Mouse (Mus musculus): ENCODE data around the gene Gm20388.

Gene Gm20388

DNA sequence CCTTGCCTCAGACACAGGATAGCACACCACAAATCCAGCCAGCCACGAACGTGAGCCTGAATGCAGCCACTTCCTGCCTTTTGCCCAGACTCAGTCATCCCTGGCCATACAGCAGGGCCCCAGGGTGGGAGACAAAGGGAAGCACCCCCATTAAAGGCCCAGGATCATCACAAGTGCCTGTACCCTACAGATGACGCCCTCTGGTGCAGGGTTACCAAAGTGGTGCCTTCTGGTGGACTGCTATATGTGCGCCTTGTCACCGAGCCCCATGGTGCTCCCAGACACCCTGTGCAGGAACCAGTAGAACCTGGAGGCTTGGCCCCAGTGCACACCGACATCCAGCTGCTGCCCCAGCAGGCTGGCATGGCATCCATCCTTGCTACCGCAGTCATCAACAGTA lies 2422.9 kb downstream of the Gm20388 start:
- DNase-seq (ENCODE audit: low spot score) = no peak

DNA sequence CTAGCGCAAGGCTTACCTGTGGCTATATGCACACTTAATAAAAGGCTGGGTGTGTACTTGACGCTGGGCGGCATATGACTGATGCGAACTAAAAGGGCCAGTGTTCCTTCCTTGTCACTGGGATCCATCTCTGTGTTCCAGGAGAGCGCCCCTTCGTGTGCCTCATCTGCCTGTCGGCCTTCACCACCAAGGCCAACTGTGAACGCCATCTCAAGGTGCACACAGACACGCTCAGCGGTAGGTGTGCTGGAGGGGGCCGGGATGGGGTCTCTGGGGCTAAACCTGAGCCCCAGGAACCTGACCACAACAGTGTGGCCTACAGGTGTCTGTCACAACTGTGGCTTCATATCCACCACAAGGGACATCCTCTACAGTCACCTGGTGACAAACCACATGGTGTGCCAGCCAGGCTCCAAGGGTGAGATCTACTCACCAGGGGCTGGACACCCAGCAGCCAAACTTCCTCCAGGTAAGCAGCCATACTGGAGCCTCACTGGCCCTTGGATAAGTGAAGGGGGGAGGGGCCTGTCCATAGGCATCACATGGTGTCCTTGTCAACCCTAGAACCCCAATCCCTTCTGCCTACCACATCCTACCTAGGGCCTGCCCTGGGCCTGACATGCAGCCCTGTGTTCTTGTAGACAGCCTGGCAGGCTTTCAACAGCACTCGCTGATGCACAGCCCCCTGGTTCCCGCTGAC lies 2424.3 kb downstream of the Gm20388 start:
- DNase-seq (ENCODE audit: low spot score) = no peak

DNA sequence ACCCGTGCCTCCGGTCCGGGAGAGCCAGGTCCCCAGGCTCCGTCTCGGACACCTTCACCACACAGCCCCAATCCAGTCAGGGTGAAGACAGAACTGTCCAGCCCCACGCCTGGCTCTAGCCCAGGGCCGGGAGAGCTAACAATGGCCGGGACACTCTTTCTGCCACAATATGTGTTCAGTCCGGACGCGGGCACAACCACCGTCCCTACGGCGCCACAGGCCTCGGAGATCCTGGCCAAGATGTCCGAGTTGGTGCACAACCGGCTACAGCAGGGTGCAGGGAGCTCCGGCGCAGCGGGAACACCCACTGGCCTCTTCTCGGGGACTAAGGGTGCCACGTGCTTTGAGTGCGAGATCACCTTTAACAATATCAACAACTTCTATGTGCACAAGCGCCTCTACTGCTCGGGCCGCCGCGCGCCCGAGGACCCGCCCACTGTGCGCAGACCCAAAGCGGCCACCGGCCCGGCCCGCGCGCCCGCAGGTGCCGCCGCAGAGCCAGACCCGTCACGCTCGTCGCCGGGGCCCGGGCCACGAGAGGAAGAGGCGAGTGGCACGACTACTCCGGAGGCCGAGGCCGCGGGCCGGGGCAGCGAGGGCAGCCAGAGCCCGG lies 2425.1 kb downstream of the Gm20388 start:
- DNase-seq (ENCODE audit: low spot score) = no peak

DNA sequence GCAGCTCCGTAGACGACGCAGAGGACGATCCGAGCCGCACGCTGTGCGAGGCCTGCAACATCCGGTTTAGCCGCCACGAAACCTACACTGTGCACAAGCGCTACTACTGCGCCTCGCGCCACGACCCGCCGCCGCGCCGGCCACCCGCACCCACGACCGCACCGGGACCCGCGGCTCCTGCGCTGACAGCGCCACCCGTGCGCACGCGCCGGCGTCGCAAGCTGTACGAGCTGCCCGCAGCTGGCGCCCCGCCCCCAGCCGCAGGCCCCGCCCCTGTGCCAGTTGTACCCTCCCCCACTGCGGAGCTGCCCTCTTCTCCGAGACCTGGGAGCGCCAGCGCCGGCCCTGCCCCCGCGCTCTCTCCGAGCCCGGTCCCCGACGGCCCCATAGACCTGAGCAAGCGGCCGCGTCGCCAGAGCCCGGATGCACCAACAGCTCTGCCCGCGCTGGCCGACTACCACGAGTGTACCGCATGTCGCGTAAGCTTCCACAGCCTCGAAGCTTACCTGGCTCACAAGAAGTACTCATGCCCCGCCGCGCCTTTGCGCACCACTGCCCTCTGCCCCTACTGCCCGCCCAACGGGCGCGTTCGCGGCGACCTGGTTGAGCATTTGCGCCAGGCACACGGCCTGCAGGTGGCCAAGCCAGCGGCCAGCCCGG lies 2425.7 kb downstream of the Gm20388 start:
- DNase-seq (ENCODE audit: low spot score) = no peak

DNA sequence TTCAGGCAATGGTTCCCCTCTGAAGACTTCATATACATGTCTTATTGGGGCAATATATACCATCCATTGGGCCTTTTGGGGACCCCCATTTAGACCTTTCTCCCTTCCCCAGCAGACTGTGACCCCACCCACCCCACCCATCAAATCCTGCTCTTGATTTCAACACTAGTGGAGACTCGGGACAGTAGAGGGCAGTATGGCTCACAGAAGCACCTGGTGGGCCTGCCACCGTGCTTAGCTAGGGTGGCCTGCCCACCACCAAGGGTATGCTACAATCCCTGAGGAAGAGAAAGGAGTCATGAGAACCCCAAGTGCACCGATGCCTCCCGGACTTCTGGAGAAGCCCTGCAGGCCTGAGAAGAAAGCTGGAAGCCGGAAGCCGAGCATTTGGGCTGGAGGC lies 2428.2 kb downstream of the Gm20388 start:
- DNase-seq (ENCODE audit: low spot score) = no peak

DNA sequence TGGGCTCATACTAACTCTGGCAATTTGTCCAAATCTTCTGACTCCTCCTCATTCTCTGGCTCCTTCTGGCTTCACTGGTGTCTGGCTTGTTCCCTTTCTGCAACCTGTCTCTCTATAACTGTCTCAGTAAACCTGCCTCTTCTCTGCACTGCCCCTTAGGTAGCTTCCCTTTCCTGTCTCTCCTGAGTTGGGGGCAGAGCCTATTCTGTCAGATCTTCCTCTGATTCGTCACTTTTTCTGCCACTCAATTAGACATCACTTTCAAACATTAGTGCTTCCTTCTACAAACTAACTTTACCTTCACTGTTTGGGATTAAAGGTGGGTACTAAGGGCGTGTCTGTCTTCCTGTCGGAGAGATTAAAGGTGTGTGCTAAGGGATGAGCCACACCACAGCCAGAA lies 2430.1 kb downstream of the Gm20388 start:
- DNase-seq (ENCODE audit: low spot score) = no peak

DNA sequence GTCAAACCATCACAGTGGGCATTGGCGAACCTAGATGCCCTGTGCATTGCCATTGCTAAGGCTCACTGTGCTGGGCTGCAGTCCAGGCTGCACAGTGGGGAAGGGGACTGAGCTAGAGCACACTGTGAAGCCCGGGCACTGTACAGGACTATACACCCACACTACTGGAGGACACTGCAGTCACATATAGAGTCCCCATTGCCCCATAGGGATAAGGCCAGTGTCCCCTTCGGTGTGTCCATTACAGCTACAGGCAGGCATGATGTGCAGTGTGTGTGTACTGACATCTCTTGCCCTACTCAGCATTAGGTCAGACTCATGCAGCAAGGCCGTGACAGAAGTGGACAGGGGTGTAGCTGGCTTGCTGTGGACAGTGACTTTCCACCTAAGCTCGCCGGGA lies 2431.1 kb downstream of the Gm20388 start:
- no peak for DNase-seq (ENCODE audit: low spot score)

DNA sequence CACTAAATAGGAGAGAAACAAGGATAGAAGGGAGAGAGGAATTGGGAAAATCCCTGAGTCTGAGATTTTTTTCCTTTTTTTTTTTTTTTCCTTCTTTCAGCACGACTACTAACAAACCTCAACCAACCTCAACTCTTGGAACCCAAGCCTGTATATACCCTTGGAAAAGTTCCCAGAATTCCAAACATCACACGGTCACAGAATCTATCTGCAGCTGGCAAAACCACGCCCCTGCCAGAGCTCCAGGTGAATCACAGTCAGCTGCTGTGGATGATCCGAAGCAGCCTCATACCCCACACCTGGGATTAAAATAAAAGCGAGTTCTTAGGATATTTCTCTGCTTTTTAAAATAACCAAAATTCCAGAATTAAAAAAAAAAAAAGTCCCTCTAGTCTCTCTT lies 2431.7 kb downstream of the Gm20388 start:
- DNase-seq (ENCODE audit: low spot score) = no peak

DNA sequence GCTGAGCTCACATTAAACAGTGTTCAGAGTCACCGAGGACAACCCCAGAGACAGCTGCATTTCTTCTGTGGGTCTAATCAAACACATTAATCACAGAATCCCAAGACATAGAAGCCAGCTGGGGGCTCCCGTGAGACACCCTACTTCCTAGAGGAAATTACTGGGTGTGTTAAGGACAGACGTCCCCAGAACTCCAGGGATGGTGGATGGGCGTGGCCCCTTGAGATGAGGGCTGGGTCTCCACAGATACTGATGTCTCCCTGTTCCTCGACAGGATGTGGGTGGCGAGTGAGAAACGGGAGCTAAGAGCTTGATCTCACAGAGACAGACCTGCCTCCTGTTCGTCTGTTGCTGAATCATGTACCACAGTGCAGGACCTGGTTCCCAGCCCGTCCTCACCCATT lies 2432.2 kb downstream of the Gm20388 start:
- DNase-seq (ENCODE audit: low spot score) = no peak

DNA sequence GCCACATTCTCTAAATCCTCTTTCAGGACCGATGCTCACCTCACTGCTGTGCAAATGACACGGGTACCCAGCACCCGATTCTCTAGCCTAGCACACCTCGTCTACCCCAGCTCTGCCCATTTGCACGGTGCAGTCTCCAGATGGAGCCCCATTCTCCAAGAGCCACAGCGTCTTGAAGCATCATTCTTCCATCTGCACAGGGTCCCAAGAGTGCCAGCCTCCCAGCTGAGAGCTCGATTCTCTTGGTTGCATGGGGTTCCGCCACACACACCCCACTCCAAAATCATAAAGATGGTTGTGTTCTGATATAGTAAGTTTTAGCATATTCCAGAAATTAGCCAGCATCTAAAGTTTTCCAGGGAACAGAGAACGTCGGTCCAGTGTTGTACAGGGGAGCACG lies 2432.7 kb downstream of the Gm20388 start:
- no peak for DNase-seq (ENCODE audit: low spot score)

DNA sequence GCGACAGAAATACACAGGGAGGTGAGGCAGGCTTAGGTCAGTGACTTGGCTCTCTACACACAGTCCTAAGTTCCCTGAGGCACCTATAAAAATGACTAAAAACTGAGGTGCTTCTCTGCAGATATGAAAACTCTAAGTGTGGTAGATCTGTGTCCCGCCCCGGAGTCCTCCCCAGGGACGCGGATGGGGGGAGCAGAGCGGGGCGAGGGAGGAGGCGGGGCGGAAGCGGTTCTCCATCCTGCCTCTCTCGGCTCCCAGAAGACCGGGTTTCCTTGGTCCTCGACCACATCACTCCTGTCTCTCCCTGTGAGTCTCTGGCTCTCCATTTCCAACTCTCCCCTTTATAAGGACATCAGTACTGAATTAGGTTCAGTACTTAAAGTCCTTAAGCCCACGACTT lies 2433.1 kb downstream of the Gm20388 start:
- DNase-seq (ENCODE audit: low spot score) = no peak

DNA sequence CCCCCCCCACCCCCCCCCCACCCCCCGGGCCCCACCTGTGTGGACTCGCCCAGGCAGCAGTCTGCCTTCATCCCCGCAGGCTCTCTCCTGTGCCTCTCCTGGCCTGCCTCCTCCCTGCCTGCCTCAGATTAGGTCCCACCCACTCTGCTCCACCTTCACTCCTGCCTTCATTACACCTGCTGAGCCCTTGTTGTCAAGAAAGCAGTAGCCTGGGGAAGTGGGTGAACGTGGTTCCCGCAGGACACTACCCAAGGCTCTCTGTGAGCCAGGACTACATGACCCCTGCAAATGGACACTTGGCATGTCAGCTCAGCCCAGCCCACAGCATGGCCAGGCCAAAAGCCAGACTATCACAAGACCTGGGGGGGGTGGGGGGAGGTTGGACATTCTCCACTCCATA lies 2433.6 kb downstream of the Gm20388 start:
- DNase-seq (ENCODE audit: low spot score) = no peak

DNA sequence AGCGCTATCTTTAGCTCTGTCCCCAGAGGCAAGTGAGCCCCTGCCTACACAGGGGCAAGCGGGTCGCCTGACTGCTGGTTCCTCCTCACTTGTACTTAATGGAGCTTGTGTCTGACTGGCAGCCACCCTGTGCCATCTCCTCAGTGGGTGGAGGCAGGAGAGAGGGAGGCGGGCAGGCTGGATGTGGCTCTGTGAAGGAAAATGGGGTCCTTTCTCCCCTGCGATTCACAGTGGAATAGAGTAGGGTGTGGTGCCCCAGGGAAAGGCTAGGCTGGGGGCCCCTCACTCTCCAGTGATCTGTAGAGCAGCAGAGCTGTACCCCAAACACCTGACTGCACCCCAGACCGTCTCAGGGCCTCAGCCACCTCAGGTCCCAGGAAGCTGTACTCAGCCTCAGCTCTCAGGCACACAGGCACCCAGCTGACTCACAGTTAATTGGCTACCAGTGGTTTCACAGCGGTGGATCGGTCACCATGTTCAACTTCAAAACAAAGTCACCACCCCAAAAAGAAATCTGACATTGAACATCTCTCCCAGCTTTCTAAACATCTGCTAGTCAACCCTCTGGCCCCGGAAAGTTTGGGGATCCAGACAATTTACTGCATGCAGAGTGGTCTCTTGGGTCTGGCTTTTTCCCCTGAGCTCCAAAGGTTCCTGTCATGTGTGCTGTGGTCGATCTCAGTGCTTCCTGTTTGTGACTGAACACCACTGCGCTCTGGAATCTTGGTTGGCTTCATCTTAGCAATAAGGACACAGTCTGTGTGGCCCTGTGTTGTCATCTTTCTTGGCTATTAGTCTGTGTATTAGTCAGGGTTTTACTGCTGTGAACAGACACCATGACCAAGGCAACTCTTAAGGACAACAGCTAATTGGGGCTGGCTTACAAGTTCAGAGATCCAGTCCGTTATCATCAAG lies 2434.8 kb downstream of the Gm20388 start:
- DNase-seq (ENCODE audit: low spot score) = no peak

DNA sequence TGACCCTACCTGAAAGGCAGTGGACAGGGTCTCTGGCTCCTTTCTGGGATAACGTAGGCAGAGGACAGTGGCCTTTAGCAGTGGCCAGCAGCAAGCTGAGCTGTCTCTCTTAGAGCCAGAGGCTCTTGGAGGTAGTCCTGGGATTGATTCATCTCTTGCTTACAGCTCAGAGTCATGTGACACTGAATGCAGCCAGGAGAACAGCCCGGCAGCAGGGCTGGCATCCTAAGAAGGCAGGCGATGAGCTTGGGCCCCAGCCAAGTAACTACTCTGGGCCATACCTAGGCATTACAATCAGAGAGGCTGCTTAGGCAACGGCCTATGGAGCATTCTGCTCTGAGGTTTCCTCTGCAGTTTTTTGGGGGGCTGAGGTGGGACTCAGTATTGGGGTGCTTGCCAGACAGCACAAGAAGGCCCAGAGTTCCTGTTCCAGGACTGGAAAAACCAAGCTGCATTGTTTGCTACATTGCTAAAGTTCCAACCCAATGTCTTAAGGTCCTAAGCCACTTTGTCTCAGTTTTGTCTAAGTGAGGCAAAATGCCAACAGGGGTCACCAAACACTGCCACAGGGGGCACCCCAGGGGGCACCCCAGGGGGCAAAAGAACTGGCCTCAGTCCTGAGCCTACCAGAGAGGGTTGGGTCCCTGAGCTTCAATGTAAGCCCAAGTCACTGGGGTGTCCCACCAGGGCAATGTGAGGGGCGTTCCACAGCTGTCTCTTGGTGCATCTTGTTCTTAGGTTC lies 2437.3 kb downstream of the Gm20388 start:
- DNase-seq (ENCODE audit: low spot score) = no peak

DNA sequence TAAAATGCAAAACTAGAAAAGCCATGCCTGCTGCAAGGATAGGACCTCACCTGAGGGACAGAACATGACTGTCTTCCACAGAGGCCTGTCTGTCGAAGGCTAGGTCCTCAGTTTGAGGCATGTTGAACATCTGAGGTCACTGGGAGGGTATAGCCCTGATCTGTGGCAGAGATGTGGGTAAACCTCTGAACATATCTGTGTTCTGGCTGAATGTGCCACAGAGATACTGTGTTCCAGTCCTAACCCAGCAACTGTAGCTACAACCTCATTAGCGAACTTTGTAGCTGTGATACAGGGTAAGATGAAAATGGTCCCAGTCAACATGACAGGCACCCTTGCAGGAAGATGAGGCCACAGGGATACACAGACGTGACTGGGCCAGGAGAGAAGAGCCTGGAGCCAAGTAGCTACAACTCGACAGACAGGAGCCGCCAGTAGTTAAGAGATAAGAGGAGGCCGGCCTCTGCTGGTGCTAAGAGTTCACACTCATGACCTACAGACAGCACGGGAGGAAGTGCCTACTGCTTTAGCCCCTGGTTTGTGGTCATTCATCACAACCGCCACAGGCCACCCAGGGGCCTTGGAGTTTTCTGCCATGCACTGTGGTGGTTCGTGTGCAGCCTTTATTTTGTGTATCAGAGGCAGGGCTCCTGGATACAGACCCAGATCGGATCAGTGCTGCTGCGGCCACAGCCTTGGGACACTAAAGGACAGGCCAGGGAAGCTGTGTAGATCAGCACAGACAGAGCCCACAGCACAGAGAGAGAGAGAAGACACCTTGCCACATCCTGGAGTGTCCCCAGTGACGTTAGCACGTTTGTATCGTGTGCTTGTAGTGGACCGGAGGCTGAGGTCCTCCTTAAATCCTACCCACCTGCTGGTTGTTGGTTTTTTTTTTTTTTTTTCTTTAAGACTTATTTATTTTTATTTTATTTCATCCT lies 2439.0 kb downstream of the Gm20388 start:
- DNase-seq (ENCODE audit: low spot score) = no peak

DNA sequence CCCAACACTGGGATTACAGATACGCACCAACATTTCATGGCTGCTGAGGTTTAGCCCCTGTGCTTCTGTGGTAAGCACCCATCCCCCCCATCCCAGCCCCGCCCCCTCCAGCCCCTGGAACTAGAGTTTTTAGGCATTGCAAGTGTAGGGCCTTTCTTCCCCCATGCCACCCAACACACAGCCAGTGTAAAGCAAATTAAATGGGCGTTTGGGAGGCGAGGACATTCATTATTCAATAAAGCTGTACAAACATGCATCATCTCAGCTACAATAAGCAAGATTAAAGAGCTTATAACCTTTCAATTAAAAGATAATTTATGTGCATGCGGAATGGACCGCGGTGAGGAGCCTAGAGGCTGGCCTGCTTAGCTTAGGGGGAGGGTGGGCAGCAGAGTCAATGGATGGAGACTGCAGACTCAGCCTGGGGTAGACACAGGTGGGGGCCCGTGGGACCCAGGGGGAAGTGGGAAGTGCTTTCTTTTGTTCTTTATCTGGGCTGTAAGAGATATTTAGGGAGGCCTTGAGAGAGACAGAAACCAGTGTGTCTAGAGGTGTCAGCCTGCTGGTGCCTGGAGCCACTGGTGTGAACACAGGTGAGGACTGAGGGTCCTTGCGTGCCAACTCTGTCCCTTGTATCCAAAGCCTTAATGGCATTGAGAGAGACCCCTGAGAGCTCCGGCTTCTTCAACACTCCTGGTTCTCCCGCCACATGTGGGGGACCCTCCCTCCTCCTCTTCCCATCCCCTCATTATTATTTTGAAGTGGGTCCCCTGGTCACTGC lies 2439.9 kb downstream of the Gm20388 start:
- DNase-seq (ENCODE audit: low spot score) = no peak

DNA sequence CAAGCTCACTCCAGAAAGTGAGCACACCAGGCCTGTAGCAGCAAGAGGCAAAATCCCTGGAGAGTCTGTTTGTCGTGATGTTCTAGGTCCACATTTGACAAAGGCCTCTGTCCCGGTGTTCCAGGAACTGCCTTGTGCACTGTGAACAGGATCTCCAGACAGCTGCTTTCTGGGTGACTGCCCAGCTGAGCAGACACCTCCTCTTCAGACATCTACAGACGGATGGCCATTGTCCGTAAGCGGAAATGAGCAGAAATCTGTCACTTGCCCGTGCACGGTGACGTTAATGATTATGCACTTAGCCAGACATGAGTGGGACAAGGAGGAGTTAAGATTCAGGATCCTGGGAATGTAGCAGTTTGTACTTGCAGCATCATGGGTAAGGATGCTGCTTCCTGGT lies 2443.5 kb downstream of the Gm20388 start:
- DNase-seq (ENCODE audit: low spot score) = no peak

DNA sequence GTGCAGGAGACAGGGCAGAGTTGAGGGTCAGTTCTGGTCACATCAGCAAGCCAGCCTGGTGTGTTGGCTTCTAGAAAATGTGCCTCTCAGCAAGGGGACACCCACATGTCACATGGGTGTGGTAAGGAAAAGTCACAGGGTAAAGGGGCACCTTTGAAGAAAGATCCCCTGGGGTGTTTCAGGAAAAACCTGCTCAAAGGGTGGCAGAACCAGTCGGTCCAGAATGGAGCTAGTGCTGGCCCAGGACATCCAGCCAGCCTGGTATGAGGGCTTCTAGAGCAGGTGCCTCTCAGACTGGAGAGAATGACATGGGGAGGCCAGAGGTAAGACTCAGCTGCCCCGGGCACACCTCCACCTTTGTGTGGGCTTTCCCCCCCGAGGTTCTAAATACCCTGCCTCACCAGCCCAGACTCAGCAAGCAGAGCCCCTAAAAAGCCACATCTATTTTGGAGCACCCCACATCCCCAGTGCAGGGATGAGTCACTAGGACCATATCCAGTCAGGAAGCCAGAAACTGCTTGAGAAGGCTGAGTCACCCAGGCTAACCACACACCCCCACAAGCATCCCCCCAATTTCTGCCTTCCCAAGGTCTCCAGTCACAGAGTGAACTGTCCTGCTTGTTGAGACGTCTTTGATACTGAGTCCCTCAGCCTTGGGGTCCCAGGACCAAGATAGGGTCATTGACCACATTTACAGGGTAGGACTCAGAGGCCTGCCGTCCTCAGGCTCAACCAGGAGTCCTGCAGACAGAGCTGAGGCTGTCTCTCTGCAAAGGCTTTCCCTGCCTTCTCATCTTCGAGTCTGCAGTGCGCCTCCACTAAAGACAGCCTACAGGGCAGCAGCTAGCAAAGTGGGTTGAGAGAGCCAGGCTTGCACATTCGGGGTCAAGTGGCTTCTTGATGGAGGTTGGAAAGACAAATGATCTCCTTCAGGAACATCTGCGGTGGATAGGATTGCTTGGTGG lies 2445.3 kb downstream of the Gm20388 start:
- peak; percentile 60 for DNase-seq (ENCODE audit: low spot score)

DNA sequence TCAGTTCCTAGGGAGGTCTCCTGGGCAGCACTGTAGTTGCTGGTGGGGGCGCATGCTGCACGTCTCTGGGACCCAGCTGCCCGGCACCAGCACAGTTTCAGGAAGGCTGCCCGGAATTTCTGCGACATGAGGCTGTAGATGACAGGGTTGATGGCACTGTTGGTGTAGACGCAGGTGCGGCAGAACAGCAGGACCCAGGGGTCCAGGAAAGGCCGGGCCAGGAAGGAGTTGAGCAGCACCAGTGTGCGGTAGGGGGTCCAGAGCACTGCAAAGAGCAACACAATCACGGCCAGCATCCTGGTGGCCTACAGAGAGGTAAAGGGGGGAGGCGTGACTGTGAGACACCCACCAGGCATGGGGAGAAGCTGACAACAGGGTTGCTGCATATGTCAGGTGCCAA lies 2446.6 kb downstream of the Gm20388 start:
- DNase-seq (ENCODE audit: low spot score) = no peak

Data from urinary bladder, postnatal 25 days (tissue).